Mouse (Mus musculus) heart, embryonic 14.5 days (tissue): ENCODE data around the gene Necap1. TPM values are rescaled to one million over a fixed set of nuclear protein-coding genes. Genes with fewer than 3 reads are reported as not detected.

ENCODE experiments used
- ATAC-seq: fragments of 200-750 bp; cut with Nextera tagmentation; 2 replicates; pipeline ENCODE4 v1.8.0; 2017; ENCODE audit warnings: low read depth, moderate TSS enrichment; ENCODE audit not compliant: insufficient number of reproducible peaks, insufficient read depth, low FRiP score
- H3K27ac ChIP-seq, 2 experiments: fragments of 200-500 bp in 1 of 2; fragments of 300-500 bp in 1 of 2; sonication (generic) in 1 of 2; replicated peaks in 1 of 2; 2 replicates each; pipeline ENCODE4 v1.5.1; 2012 to 2014; ENCODE audit warnings: low read depth in 2 of 2, low read length in 2 of 2, control low read depth in 1 of 2, mild to moderate bottlenecking in 1 of 2, mixed read lengths in 1 of 2; ENCODE audit not compliant: control insufficient read depth in 1 of 2, insufficient read depth in 1 of 2
- H3K27me3 ChIP-seq: fragments of 300-500 bp; sonication (generic); 2 replicates; pipeline ENCODE4 v1.6.1; 2014; ENCODE audit warnings: mild to moderate bottlenecking, low read length, control low read depth; ENCODE audit not compliant: control insufficient read depth, insufficient read depth
- H3K36me3 ChIP-seq: fragments of 300-500 bp; sonication (generic); 2 replicates; pipeline ENCODE4 v1.6.1; 2014; ENCODE audit warnings: mild to moderate bottlenecking, control low read depth, low read length, mixed read lengths; ENCODE audit not compliant: control insufficient read depth, insufficient read depth
- H3K4me1 ChIP-seq, 2 experiments: fragments of 200-500 bp in 1 of 2; fragments of 300-500 bp in 1 of 2; sonication (generic) in 1 of 2; 2 replicates each; pipeline ENCODE4 v1.6.1; 2012 to 2014; ENCODE audit warnings: low read length in 2 of 2, control low read depth in 1 of 2, mixed read lengths in 1 of 2; ENCODE audit not compliant: control insufficient read depth in 2 of 2, insufficient read depth in 2 of 2
- H3K4me2 ChIP-seq: fragments of 300-500 bp; sonication (generic); 2 replicates; pipeline ENCODE4 v1.6.1; 2014; ENCODE audit warnings: mild to moderate bottlenecking, low read length
- H3K4me3 ChIP-seq, 2 experiments: fragments of 200-500 bp in 1 of 2; fragments of 300-500 bp in 1 of 2; sonication (generic) in 1 of 2; 2 replicates each; pipeline ENCODE4 v1.5.1; 2012 to 2014; ENCODE audit warnings: low read length in 2 of 2, mild to moderate bottlenecking in 2 of 2, control low read depth in 1 of 2, low read depth in 1 of 2, moderate library complexity in 1 of 2; ENCODE audit not compliant: control insufficient read depth in 1 of 2, insufficient read depth in 1 of 2
- H3K9ac ChIP-seq: fragments of 300-500 bp; sonication (generic); 2 replicates; pipeline ENCODE4 v1.6.1; 2014; ENCODE audit warnings: mild to moderate bottlenecking, low read length
- H3K9me3 ChIP-seq: fragments of 300-500 bp; sonication (generic); 2 replicates; pipeline ENCODE4 v1.6.1; 2016; ENCODE audit warnings: low read length, control low read depth; ENCODE audit not compliant: control insufficient read depth
- WGBS: fragments of 180-500 bp; shearing (Covaris S2); extraction: QIAGEN DNeasy Blood & Tissue Kit; methylation state at CpG from one replicate; pipeline ENCODE4 v1.1.7; 2014; 5-methylcytosine and 5-hydroxymethylcytosine counted together
- microRNA-seq: library from miRNA; unstranded; fragments of <30 nt; microRNA quantifications from one replicate; pipeline ENCODE4, GENCODE M21; 2016
- polyA plus RNA-seq: library from polyadenylated mRNA; unstranded; fragments of >200 nt; fragmentation: Nextera tagmentation; extraction: Ambion mirVana; gene quantifications from 2 replicates; pipeline ENCODE4 v1.2.1, GENCODE M21; 2014

Gene Necap1
- polyA plus RNA-seq, 1 experiment from 2014 or later: 55.0 TPM

DNA sequence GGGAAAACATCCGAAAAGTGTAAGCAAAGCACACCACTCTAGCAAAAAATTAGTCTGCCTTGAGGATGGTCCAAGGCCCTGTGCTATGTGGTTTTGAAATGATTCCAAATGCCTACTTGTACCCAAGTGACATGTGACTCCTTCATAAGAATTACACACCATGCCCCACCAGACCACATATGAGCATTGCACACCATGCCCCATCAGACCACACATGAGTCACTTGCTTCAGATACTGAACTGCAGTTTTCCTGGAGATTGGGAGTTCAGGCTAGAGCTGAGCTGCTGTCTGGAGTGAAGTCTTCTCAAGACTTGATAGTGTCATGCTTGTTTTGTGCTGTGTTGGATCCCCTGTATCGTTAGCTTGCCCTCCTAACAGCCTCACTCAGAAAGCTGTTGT lies 15.3 kb downstream of the Necap1 start:
- 88% methylated on average over 2 of the region's 2 CpGs for WGBS
- no peak overlapping the region for H3K9ac ChIP-seq
- H3K9me3 ChIP-seq: no peaks in the 10 kb centered on the region
- no peak overlapping the region for H3K27ac ChIP-seq
- no peaks in the 10 kb centered on the region for H3K27me3 ChIP-seq
- no peak overlapping the region for H3K4me2 ChIP-seq
- no peaks in the 10 kb centered on the region for H3K4me1 ChIP-seq
- peaks cover 76% of the 10 kb centered on the region for H3K36me3 ChIP-seq
- H3K4me3 ChIP-seq: no peak overlapping the region
- no peak for ATAC-seq

GRCm38 (mm10) chr6:122892442-122893049 lies 18.3 kb downstream of the Necap1 start:
- Histone ChIP-seq H3K4me1 (no peaks in the 10 kb centered on the region), H3K36me3 (peaks cover 49% of the 10 kb centered on the region), H3K4me2 (no peak overlapping the region), H3K4me3 (no peak overlapping the region), H3K27ac (no peak overlapping the region), H3K9ac (no peak overlapping the region), H3K27me3 (no peaks in the 10 kb centered on the region), H3K9me3 (no peaks in the 10 kb centered on the region)
- ATAC-seq: no peak
- 9% methylated on average over 2 of the region's 2 CpGs for WGBS

- no peak overlapping the region for H3K27ac ChIP-seq
- H3K9ac ChIP-seq: no peak overlapping the region
- H3K4me2 ChIP-seq: no peak overlapping the region
- no peaks in the 10 kb centered on the region for H3K9me3 ChIP-seq
- ATAC-seq: no peak
- no peak overlapping the region for H3K4me3 ChIP-seq
- no peaks in the 10 kb centered on the region for H3K4me1 ChIP-seq
- H3K27me3 ChIP-seq: no peaks in the 10 kb centered on the region
- WGBS: 43% methylated on average over 4 of the region's 4 CpGs
- H3K36me3 ChIP-seq: no peaks in the 10 kb centered on the region
Observed at GRCm38 (mm10) chr6:122919922-122920321, 45.6 kb downstream of the Necap1 start.

- H3K27me3 ChIP-seq: no peaks in the 10 kb centered on the region
- no peak within 1 kb of the TSS for H3K9ac ChIP-seq
- no peaks in the 10 kb centered on the region for H3K4me1 ChIP-seq
- no peak within 1 kb of the TSS for H3K4me3 ChIP-seq
- H3K4me2 ChIP-seq: no peak within 1 kb of the TSS
- no peak for ATAC-seq
- 43% methylated on average over 4 of the region's 4 CpGs for WGBS
- no peaks in the 10 kb centered on the region for H3K36me3 ChIP-seq
- H3K27ac ChIP-seq: no peak within 1 kb of the TSS
- H3K9me3 ChIP-seq: no peaks in the 10 kb centered on the region
Observed at GRCm38 (mm10) chr6:122921451-122921850, 47.2 kb downstream of the Necap1 start, which contains the start of gene Clec4a1. Gene Clec4a1 (plus strand): TSS chr6:122921848.

DNA sequence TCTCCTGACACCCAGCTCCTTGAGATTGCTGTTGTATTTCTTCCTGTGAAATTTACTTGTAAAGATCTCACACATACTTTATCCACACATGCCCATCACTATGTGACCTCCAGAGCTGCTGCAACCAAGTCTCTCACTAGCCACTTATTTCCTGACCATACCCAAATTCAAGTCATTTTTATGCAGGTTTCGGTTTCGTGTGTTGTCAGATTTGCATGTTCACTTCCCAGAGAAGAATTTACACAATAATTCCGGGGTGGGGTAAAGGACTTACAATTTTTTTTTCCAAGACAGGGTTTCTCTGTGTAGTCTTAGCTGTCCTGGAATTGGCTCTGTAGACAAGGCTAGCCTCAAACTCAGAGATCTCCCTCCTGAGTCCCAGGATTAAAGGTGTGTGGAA lies 60.6 kb downstream of the Necap1 start:
- 82% methylated on average over 3 of the region's 3 CpGs for WGBS
- Histone ChIP-seq H3K4me2 (no peak overlapping the region), H3K36me3 (no peaks in the 10 kb centered on the region), H3K9ac (no peak overlapping the region), H3K27me3 (no peaks in the 10 kb centered on the region), H3K4me3 (no peak overlapping the region), H3K4me1 (no peaks in the 10 kb centered on the region), H3K27ac (no peak overlapping the region), H3K9me3 (no peaks in the 10 kb centered on the region)
- no peak for ATAC-seq

Small RNA genes lying within 50 kb of the gene (microRNA-seq; reads per million reads assigned to microRNA genes)
- gene Mir7231: not detected

Other genes starting within 250 kb of the Necap1 start
- gene Dppa3, start 248.1 kb upstream of the Necap1 start, polyA plus RNA-seq: 0.42 TPM in 1 of 2 replicates, not detected in the other
- gene Nanog, start 167.0 kb upstream of the Necap1 start, polyA plus RNA-seq: 0.84 and 1.2 TPM in 2 replicates
- gene Slc2a3, start 72.8 kb upstream of the Necap1 start, polyA plus RNA-seq: 10.3 and 10.7 TPM in 2 replicates
- 7.8 and 7.9 TPM in 2 replicates for gene Foxj2, start 54.6 kb upstream of the Necap1 start, polyA plus RNA-seq
- 3.1 and 4.2 TPM in 2 replicates for gene C3ar1, start 18.3 kb upstream of the Necap1 start, polyA plus RNA-seq
- 2.1 and 2.3 TPM in 2 replicates for gene Clec4a1, start 47.4 kb downstream of the Necap1 start, polyA plus RNA-seq
- 2.1 and 3.7 TPM in 2 replicates for gene Clec4a3, start 78.0 kb downstream of the Necap1 start, polyA plus RNA-seq
- gene Clec4a4, start 115.9 kb downstream of the Necap1 start, polyA plus RNA-seq: not detected in 2 replicates
- gene Clec4b1, start 175.5 kb downstream of the Necap1 start, polyA plus RNA-seq: not detected in 2 replicates
- 2.4 TPM in 2 replicates for gene Clec4a2, start 232.0 kb downstream of the Necap1 start, polyA plus RNA-seq